Mouse (Mus musculus) embryo, embryonic 10 days (tissue): ENCODE results near the gene Lrrc20.

Source experiments
- DNase-seq: peaks from one replicate; pipeline ENCODE4 v3.0.0-alpha.2; 2015; ENCODE audit warnings: low spot score

Lrrc20 gene

DNA sequence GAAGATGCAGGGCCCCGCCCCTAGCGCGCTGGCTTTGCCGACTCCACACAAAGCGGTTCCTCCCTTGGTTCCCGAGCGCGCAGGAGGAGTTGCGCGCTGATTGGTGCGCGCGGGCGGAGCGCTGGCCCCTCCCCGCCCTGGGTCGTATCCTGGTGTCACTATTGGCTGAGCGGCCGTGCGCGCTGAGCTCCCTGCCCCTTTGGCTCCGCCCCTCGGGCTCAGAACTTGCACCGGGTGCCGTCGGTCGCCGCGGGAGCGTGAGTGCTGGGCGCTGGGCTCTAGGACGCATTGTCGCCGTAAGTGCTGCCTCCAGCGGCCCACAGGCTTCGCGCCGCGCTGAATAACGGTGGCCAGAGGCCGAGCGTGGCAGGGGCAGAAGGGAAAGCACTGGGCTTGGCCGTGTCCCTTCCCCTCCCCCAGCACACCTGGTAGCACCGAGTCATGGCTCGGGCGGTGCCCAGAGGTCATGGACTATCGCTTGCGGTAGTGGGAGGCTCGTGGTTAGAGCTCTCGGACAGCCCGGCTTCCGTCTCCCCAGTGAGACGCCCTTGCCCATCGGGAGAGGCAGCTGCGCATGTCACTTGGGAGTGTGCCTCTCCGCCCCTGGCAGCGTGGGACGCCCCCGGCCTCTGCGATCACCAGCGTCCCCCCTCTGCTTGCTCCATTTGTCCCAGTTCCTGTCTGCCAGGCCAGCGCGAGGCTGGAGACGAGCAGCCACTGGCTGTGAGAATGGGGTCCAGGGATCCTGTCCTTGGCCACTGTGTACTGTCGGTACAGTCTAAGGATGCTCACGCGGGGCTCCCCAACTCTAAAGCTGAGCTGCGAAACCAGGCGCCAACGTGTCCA, at the start of gene Lrrc20:
TSS of gene Lrrc20 (plus strand) at position 208 of the 846 bp plus-strand sequence.
- peak; percentile 98 for DNase-seq

DNA sequence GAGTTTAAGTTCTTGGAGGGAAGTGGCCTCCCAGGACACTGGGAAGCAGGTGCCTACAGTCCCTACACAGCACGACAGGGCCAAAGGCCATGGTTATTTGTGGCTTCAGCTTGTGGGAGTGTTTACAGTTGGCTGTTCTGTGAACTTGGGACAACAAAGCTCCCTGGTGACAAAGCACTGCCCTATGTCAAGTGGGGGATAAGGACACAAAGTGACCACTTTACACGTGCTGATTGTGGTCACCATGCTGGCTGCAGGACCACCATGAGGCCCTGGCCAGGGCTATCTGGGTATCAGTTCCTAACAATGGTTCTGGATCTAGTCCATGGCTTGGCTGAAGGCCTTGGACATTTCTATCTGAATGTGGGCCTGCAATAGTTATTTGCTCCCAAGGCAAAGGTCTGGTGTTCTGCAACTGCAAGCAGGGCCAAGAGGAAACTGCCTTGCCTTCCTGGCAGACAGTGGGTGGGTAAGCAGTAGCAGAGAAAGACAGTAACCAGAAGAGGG, 49.3 kb upstream of the Lrrc20 start:
- DNase-seq = no peak

DNA sequence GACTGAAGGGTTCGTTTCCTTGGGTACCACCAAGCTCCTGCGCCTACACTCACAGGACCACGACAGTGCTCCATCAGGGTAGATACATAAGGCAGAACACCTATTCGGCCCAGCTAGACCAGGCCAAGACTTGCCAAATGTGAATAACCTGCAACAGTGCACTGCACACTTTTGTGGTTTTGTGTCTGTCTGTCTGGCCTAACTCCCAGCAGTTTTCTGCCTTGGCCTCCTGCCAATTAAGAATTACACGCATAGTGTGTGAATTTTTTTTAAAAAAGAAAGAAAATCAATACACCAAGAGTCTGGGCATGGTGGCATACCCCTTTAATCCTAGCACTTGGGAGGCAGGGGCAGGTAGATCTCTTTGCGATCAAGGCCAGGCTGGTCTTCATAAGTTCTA, 47.6 kb upstream of the Lrrc20 start:
- DNase-seq = peak; percentile 2

DNA sequence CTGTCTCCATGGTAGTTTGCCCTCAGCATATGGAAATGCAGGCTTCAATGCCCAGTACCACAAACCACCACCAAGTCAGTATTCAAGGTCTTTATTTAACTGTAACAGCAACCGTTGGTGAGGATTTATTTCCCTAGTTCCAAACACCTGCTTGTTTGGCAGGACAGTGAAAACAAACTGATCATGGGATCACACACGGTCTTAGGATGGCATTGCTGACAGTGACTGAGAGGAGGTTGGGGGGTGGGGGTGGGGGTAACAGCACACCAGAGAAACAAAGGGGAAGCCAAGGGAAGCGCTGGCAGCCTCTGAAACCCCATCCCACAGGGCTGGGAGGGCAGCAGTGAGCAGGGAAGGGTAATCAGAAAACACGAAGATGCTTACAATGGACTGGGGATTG, 47.2 kb upstream of the Lrrc20 start:
- peak; percentile 3 for DNase-seq

DNA sequence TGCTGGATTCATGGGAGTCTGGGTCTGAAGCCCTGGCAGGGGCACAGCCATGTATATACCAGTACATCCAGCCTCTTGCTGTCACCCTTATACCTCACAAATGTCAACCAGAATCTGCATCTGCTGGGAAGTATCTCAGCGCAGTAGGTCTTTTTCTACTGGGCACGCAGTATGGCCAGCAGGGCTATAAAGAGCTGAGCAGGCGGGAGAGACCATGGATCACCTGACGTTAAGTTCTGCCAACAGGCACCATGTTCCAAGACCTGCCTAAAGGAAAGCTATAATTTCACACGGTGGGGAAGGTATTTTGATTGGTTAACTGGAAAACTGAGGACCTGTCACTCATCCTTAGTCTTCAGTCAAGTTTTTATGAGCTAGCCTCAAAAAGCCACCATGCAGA, 46.6 kb upstream of the Lrrc20 start:
- peak; percentile 2 for DNase-seq

GRCm38 (mm10) chr10:61431375-61431774, 44.2 kb upstream of the Lrrc20 start:
- peak; percentile 3 for DNase-seq

- DNase-seq = peak; percentile 4
These were observed 35.3 kb upstream of the Lrrc20 start for GRCm38 (mm10) chr10:61440202-61440800.

- DNase-seq = peak; percentile 2
These were observed 32.1 kb upstream of the Lrrc20 start for GRCm38 (mm10) chr10:61443456-61443855.

- no peak for DNase-seq
These were observed 31.7 kb upstream of the Lrrc20 start for GRCm38 (mm10) chr10:61443876-61444275.

DNA sequence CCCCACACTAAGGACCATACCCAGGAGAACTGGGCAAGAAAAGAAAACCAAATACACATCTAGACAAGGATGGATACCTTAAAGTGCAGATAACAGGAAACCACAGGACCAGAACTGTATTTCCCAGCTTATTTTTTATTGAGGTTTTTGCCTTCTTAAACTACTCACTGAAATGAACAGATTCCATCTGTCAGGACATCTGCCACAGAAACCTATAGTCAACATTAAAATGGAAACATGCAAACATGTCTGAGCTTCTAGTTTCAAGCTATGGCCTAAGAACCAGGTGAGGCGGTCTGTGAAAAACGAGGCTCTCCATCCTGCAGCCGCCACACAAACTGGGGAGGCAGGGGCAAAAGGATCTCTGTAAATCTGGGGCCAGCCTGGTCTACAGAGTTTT, 30.6 kb upstream of the Lrrc20 start:
- DNase-seq = no peak

DNA sequence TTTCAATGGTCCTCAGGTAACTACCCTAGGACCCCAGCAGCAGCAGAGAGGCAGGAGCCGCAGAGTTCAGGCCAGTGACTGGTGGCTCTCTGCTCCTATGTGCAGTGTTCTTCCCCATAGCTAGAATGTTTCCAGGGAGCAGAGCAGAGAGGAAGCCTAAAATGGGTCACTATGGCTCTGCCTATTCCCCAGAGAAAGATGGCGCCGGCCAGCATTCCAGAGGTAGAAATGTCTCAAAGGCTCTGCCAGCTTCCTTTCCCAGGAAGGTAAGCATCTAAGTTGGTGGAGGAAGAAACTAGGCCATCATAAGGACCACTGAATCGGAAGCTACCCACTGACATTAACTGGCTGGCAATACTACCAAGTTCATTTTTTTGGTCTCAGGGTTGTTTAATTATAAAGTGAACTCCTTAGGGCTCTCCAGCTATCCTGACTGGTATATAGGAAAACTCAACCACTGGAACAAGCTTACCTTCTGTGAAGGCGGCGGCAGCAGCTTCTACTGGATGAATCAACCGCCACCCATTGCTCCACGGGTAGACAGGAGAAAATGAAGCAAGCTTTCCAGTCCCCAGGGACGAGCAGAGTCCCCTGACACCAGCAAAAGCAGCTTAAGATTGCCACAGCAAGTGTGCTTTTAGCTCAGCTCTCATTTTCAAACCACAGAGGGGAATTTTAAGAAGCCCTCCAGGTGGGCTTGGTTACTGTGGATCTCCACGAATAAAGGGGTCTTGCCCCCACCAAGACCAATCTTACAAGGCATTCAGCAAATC, 27.8 kb upstream of the Lrrc20 start:
- no peak for DNase-seq

DNA sequence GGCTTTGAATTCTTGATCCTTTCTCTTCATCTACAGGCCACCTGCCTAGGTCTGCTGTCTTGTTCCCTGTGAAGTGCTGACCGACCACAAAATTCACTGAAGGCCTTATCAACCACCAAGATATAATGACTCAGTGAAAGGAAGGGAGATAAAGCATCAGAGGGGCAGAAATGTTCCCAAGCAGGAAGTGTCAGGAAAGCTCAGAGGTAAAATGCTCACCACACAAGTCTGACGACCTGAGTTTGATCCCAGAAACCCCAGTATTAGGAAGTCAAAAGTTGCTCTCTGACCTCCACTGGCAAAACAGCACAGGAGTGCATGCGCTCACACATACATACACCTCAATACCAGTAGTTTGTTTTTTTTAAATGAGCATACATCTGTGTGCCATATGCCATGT, 26.8 kb upstream of the Lrrc20 start:
- peak; percentile 3 for DNase-seq

GRCm38 (mm10) chr10:61451463-61451930, 24.1 kb upstream of the Lrrc20 start:
- peak; percentile 41 for DNase-seq

- peak; percentile 41 for DNase-seq
These were observed 23.5 kb upstream of the Lrrc20 start for GRCm38 (mm10) chr10:61451931-61452617.

- peak; percentile 99 for DNase-seq
These were observed 23.0 kb upstream of the Lrrc20 start, which contains the start of gene Eif4ebp2 for GRCm38 (mm10) chr10:61452645-61453044. Gene Eif4ebp2, minus strand, starts transcription at chr10:61452661.

- peak; percentile 2 for DNase-seq
These were observed 22.4 kb upstream of the Lrrc20 start for GRCm38 (mm10) chr10:61453171-61453570.

GRCm38 (mm10) chr10:61457182-61457581, 18.4 kb upstream of the Lrrc20 start:
- DNase-seq = no peak

- DNase-seq = no peak
These were observed 10.6 kb upstream of the Lrrc20 start for GRCm38 (mm10) chr10:61465009-61465408.

- DNase-seq = no peak
These were observed 9.4 kb upstream of the Lrrc20 start for GRCm38 (mm10) chr10:61466242-61466641.

- peak; percentile 80 for DNase-seq
These were observed 8.7 kb upstream of the Lrrc20 start for GRCm38 (mm10) chr10:61466873-61467272.

DNA sequence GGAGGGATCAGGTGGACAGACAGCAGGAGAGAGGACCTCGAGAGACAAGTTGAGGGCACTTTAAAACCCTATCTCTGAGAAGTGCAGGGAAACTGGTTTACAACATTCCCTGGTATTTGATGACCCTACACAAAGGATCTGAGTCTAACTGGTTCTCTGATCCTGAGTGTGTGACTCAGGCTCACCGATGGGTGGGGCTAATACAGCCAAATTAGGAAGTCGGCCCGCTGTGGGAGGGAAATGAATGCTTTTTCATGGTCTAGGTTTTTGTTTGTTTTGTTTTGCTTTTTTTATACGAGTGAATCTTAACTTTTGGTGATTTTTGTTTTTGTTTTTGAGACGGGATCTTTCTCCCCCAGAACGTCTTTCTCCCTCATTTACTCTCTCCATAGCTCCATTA, 6.7 kb upstream of the Lrrc20 start:
- DNase-seq = no peak

GRCm38 (mm10) chr10:61473640-61474039, 2.0 kb upstream of the Lrrc20 start:
- no peak for DNase-seq
